Mouse (Mus musculus): ENCODE results near the gene Tigit.

The Tigit gene

GRCm38 (mm10) chr16:43620359-43620758 lies 43.6 kb downstream of the Tigit start:
- no peak for DNase-seq (ENCODE audit: low spot score in 2 of 2)

GRCm38 (mm10) chr16:43619277-43619676 lies 44.7 kb downstream of the Tigit start:
- DNase-seq (ENCODE audit: low spot score in 2 of 2), result no peak

GRCm38 (mm10) chr16:43618286-43618685 lies 45.7 kb downstream of the Tigit start:
- DNase-seq (ENCODE audit: low spot score in 2 of 2), result no peak

GRCm38 (mm10) chr16:43617346-43617745 lies 46.6 kb downstream of the Tigit start:
- DNase-seq (ENCODE audit: low spot score in 2 of 2), result no peak

GRCm38 (mm10) chr16:43616348-43616747 lies 47.6 kb downstream of the Tigit start:
- DNase-seq (ENCODE audit: low spot score in 2 of 2), result no peak

GRCm38 (mm10) chr16:43610375-43610774 lies 53.6 kb downstream of the Tigit start:
- DNase-seq (ENCODE audit: low spot score in 2 of 2), result no peak

- no peak for DNase-seq (ENCODE audit: low spot score in 2 of 2)
These were observed 55.9 kb downstream of the Tigit start for GRCm38 (mm10) chr16:43608066-43608465.

- no peak for DNase-seq (ENCODE audit: low spot score in 2 of 2)
These were observed 56.9 kb downstream of the Tigit start for GRCm38 (mm10) chr16:43607086-43607485.

GRCm38 (mm10) chr16:43604399-43605013 lies 59.4 kb downstream of the Tigit start:
- no peak for DNase-seq (ENCODE audit: low spot score in 2 of 2)

- DNase-seq (ENCODE audit: low spot score in 2 of 2), result no peak
These were observed 60.3 kb downstream of the Tigit start for GRCm38 (mm10) chr16:43603591-43604141.

GRCm38 (mm10) chr16:43602573-43602972 lies 61.4 kb downstream of the Tigit start:
- no peak for DNase-seq (ENCODE audit: low spot score in 2 of 2)

GRCm38 (mm10) chr16:43599707-43600106 lies 64.2 kb downstream of the Tigit start:
- DNase-seq (ENCODE audit: low spot score in 2 of 2), result no peak

Measured in right cerebral cortex, postnatal 10 days (tissue).